Mouse (Mus musculus) MEL (cell line): Measurements from ENCODE around the gene Unc45a.

Experiments used
- CTCF ChIP-seq, 3 experiments: IDR thresholded peaks in 2 of 3; conservative IDR thresholded peaks in 1 of 3; 2 replicates each; pipeline ENCODE4 v1.5.1; 2011 to 2012; ENCODE audit warnings: low read length in 3 of 3, low read depth in 2 of 3, mild to moderate bottlenecking in 2 of 3, improper control_type of control experiment in 1 of 3, inconsistent platforms in 1 of 3, mixed read lengths in 1 of 3, moderate library complexity in 1 of 3; ENCODE audit not compliant: control insufficient read depth in 1 of 3, insufficient read depth in 1 of 3, poor library complexity in 1 of 3, severe bottlenecking in 1 of 3
- KAT2A ChIP-seq: conservative IDR thresholded peaks from 2 replicates; pipeline ENCODE4 v1.6.1; 2012; ENCODE audit warnings: low read depth, low read length, improper control_type of control experiment, inconsistent platforms
- POLR2A ChIP-seq, 2 experiments: IDR thresholded peaks; 2 replicates each; pipeline ENCODE4 v1.6.1; 2011 to 2012; ENCODE audit warnings: low read length in 2 of 2, mild to moderate bottlenecking in 2 of 2, control low read depth in 1 of 2, improper control_type of control experiment in 1 of 2, low read depth in 1 of 2, moderate library complexity in 1 of 2; ENCODE audit not compliant: control insufficient read depth in 1 of 2, insufficient read depth in 1 of 2, poor library complexity in 1 of 2
- RAD21 ChIP-seq: IDR thresholded peaks from 2 replicates; pipeline ENCODE4 v1.6.1; 2011; ENCODE audit warnings: mild to moderate bottlenecking, low read depth, low read length, improper control_type of control experiment
- USF1 ChIP-seq: IDR thresholded peaks from 2 replicates; pipeline ENCODE4 v1.6.1; 2014; ENCODE audit warnings: low read depth, mild to moderate bottlenecking, inconsistent platforms, low read length, improper control_type of control experiment, moderate library complexity
- ZMIZ1 ChIP-seq: IDR thresholded peaks from 2 replicates; pipeline ENCODE4 v1.6.1; 2012; ENCODE audit warnings: low read depth, mild to moderate bottlenecking, inconsistent platforms, low read length, improper control_type of control experiment, moderate library complexity

DNA sequence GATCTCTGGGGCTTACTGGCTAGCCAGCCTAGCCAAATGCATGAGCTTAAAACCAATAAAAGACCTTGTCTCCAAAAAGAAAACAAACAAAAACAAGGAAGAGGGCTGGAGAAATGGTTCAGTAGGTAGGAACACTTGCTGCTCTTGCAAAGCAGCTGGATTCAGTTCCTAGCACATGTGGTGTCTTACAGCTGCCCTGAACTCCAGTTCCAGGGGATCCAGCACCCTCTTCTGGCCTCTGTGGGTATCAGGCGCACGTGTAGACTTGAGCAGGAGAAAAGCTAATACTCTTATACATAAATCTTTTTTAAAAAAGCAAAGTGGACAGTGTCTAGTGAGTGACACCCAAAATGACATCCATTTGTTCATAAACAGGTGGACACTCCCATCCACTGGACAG lies 39.3 kb downstream of the Unc45a start:
- TF ChIP-seq POLR2A (IDR thresholded peaks at IDR 0.05; ENCODE audit: control insufficient read depth in 1 of 2, insufficient read depth in 1 of 2, low read depth in 1 of 2, low read length in 2 of 2, poor library complexity in 1 of 2) (no peak), USF1 (no peak), KAT2A (no peak), ZMIZ1 (no peak), RAD21 (peak; percentile 32), CTCF (IDR thresholded peaks at IDR 0.05 in 2 of 3, conservative IDR thresholded peaks at IDR 0.05 in 1 of 3; ENCODE audit: control insufficient read depth in 1 of 3, insufficient read depth in 1 of 3, low read depth in 2 of 3, low read length in 3 of 3, poor library complexity in 1 of 3, severe bottlenecking in 1 of 3) (peak in 2 of 3 experiments; percentile 37 to 45; a peak in 4 of 6 replicates)
